9 mouse cellular contexts compared by ENCODE assay signal in genomic region chr7:118992623-118993405, GRCm38 (mm10). TPM values are rescaled to one million over a fixed set of nuclear protein-coding genes. Genes with fewer than 3 reads are reported as not detected.
DNase-seq lines count a peak whose midpoint lies in the region; ATAC-seq and TF ChIP-seq lines count a peak whose summit lies in the region.
"Had no signal": no experiment of that assay in that cellular context is flagged by ENCODE, and none has a peak within 500 bp of the region (broad histone marks: within the 10 kb centered on the region; RNA-seq: fewer than 3 reads in every experiment).

No protein-coding gene starts in this region.

- no peaks in the 10 kb centered on the region for H3K9me3 ChIP-seq in lung, postnatal 0 days (ENCODE audit: low read length)
- no peaks in the 10 kb centered on the region for H3K9me3 ChIP-seq in intestine, postnatal 0 days (ENCODE audit: control insufficient read depth)
- no peaks in the 10 kb centered on the region for H3K9me3 ChIP-seq in stomach, postnatal 0 days (ENCODE audit: control insufficient read depth, low read length)

- ATAC-seq in lung, postnatal 0 days = no peak
- no peak for ATAC-seq in intestine, postnatal 0 days
- no peak for ATAC-seq in stomach, postnatal 0 days (ENCODE audit: low FRiP score, low TSS enrichment)

- no peak for TF ChIP-seq EP300 in lung, postnatal 0 days (IDR thresholded peaks at IDR 0.05)
- TF ChIP-seq EP300 in stomach, postnatal 0 days (optimal IDR thresholded peaks at IDR 0.05) = no peak

- no peaks in the 10 kb centered on the region for H3K27me3 ChIP-seq in lung, postnatal 0 days (replicated peaks; ENCODE audit: insufficient read depth, low read length)
- H3K27me3 ChIP-seq in intestine, postnatal 0 days (replicated peaks; ENCODE audit: control insufficient read depth, insufficient read depth, low read length) = 0 out of 2 replicates have a peak, but pooled peaks cover 10% of the 10 kb centered on the region
- no peaks in the 10 kb centered on the region for H3K27me3 ChIP-seq in stomach, postnatal 0 days (ENCODE audit: control insufficient read depth, insufficient read depth, low read length)

- no peak for TF ChIP-seq CTCF in lung, postnatal 0 days (IDR thresholded peaks at IDR 0.05)
- TF ChIP-seq CTCF in intestine, postnatal 0 days (IDR thresholded peaks at IDR 0.05; ENCODE audit: low read depth) = no peak
- no peak for TF ChIP-seq CTCF in stomach, postnatal 0 days (IDR thresholded peaks at IDR 0.05; ENCODE audit: low read depth)

- H3K4me2 ChIP-seq in lung, postnatal 0 days (replicated peaks; ENCODE audit: low read depth, low read length) = 0 out of 2 replicates have a peak overlapping the region, but pooled peaks have one; percentile 95
- peak overlapping the region; percentile 85 for H3K4me2 ChIP-seq in intestine, postnatal 0 days (replicated peaks; ENCODE audit: low read depth)
- H3K4me2 ChIP-seq in stomach, postnatal 0 days (replicated peaks; ENCODE audit: low read depth) = peak overlapping the region; percentile 85; the same call in 1 of the 2 replicates

- no peaks in the 10 kb centered on the region for H3K36me3 ChIP-seq in lung, postnatal 0 days (ENCODE audit: insufficient read depth, low read length)
- no peaks in the 10 kb centered on the region for H3K36me3 ChIP-seq in intestine, postnatal 0 days (ENCODE audit: control insufficient read depth, insufficient read depth)
- no peaks in the 10 kb centered on the region for H3K36me3 ChIP-seq in stomach, postnatal 0 days (ENCODE audit: control insufficient read depth, insufficient read depth, low read length)

- H3K9ac ChIP-seq in lung, postnatal 0 days (replicated peaks; ENCODE audit: low read depth) = no peak overlapping the region
- no peak overlapping the region for H3K9ac ChIP-seq in intestine, postnatal 0 days (ENCODE audit: low read depth, low read length)
- no peak overlapping the region for H3K9ac ChIP-seq in stomach, postnatal 0 days (ENCODE audit: low read length)

- H3K4me3 ChIP-seq in lung, postnatal 0 days (ENCODE audit: low read depth, low read length) = no peak overlapping the region
- no peak overlapping the region for H3K4me3 ChIP-seq in intestine, postnatal 0 days (ENCODE audit: low read depth, low read length)
- H3K4me3 ChIP-seq in stomach, postnatal 0 days (ENCODE audit: low read depth, low read length) = no peak overlapping the region

- peak; percentile 39 for DNase-seq in embryo, embryonic 10.5 days (ENCODE audit: low spot score)
- no peak for DNase-seq in embryo, embryonic 9.5 days (ENCODE audit: extremely low spot score)
- DNase-seq in lung, postnatal 0 days (ENCODE audit: low spot score) = no peak
- no peak for DNase-seq in lung, postnatal 4 days
- no peak for DNase-seq in stomach, postnatal 0 days (ENCODE audit: low spot score)
- no peak for DNase-seq in left cerebral cortex, adult 8-10 months (ENCODE audit: low spot score in 2 of 2)
- DNase-seq in thymus, postnatal 36 days = no peak

- peaks cover 8% of the 10 kb centered on the region for H3K4me1 ChIP-seq in lung, postnatal 0 days (ENCODE audit: insufficient read depth, low read depth, low read length)
- no peaks in the 10 kb centered on the region for H3K4me1 ChIP-seq in intestine, postnatal 0 days (replicated peaks; ENCODE audit: control insufficient read depth, insufficient read depth, low read length)
- no peaks in the 10 kb centered on the region for H3K4me1 ChIP-seq in stomach, postnatal 0 days (replicated peaks; ENCODE audit: control insufficient read depth, insufficient read depth)

- WGBS in lung, postnatal 0 days = 62% methylated on average over 13 of the region's 13 CpGs
- 65% methylated on average over 13 of the region's 13 CpGs for WGBS in intestine, postnatal 0 days
- WGBS in stomach, postnatal 0 days = 64% methylated on average over 13 of the region's 13 CpGs

- no peak overlapping the region for H3K27ac ChIP-seq in lung, postnatal 0 days (ENCODE audit: low read length)
- no peak overlapping the region for H3K27ac ChIP-seq in intestine, postnatal 0 days (ENCODE audit: low read depth, low read length)
- no peak overlapping the region for H3K27ac ChIP-seq in stomach, postnatal 0 days (replicated peaks)
- H3K27ac ChIP-seq: macrophage had no signal

RNA-seq across cellular contexts. Expression of gene Gprc5b, which starts 2.2 kb away (rescaled TPM):
- polyA plus RNA-seq in lung, postnatal 0 days (2015; fragmentation: Nextera tagmentation; extraction: Ambion mirVana) = 2.1 and 2.7 TPM in 2 replicates
- 0.66 and 1.5 TPM in 2 replicates for polyA plus RNA-seq in intestine, postnatal 0 days (2015; fragmentation: Nextera tagmentation; extraction: Ambion mirVana)
- polyA plus RNA-seq in stomach, postnatal 0 days (2015; fragmentation: Nextera tagmentation; extraction: Ambion mirVana) = 0.96 and 1.5 TPM in 2 replicates
- 100 to 1,000 TPM; 116 to 128 (median 122) TPM for total RNA-seq in left cerebral cortex, adult 8-10 months (2022)
